Mouse (Mus musculus) brown adipose tissue, adult 24 weeks (tissue): Measurements from ENCODE around the gene Card11. TPM values are rescaled to one million over a fixed set of nuclear protein-coding genes. Genes with fewer than 3 reads are reported as not detected.

Experiments
- H3K27ac ChIP-seq: fragments of 200-500 bp; replicated peaks from 2 replicates; pipeline ENCODE4 v1.5.1; 2012; ENCODE audit warnings: low read depth, mild to moderate bottlenecking, low read length
- H3K4me1 ChIP-seq: fragments of 200-500 bp; 2 replicates; pipeline ENCODE4 v1.6.1; 2012; ENCODE audit warnings: low read length, mixed read lengths; ENCODE audit not compliant: control insufficient read depth, insufficient read depth, insufficient read length
- H3K4me3 ChIP-seq: fragments of 200-500 bp; 2 replicates; pipeline ENCODE4 v1.5.1; 2012; ENCODE audit warnings: low read depth, mild to moderate bottlenecking, low read length, moderate library complexity; ENCODE audit not compliant: insufficient read depth
- polyA plus RNA-seq: library from polyadenylated mRNA; stranded (reverse); fragments of >200 nt; gene quantifications from 2 replicates; pipeline ENCODE4 v1.2.4, GENCODE M21; 2012; ENCODE audit not compliant: missing spikeins, insufficient read depth, insufficient read length

The Card11 gene
- polyA plus RNA-seq, 1 experiment, result not detected

DNA sequence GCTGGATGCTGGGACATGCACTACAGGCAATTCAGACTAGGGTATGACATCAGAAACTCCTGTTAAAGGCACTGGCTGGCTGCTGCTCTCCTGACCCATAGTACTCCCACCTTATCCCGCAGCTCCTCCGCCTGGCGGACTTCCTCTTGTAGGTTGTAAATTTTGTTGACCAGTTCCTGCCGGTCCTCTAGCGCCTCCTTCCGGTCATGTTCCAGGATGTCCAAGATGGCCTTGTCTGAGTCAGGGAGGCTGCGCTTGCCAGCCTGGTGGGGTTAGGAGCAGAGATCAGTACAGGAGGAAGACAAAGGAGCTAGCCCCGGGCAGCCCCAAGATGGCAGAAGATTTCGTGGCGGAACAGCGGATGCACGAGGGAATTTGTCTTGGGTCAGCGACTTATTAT lies 99.5 kb downstream of the Card11 start:
- Histone ChIP-seq H3K4me3 (no peak overlapping the region), H3K4me1 (no peaks in the 10 kb centered on the region), H3K27ac (no peak overlapping the region)

DNA sequence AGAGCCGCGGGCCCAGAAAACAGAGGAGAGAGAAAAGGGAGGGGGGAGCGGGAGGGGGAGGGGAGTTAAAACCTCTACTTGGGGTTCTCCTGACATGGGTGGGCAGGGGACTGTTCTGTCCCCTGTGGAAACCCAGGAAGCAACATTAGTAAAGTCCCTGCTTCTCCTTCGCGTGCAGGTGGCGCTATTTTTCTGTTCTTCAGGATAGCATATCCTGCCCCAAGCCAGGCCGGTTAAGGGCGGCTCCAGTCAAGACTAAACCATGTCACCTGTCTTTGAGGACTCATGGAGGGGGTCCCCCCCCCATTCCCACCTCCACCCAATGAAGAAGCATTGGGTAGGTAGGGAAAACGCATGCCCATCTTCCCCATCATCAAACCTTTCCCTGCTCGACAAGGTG lies 109.3 kb downstream of the Card11 start:
- Histone ChIP-seq H3K4me3 (no peak overlapping the region), H3K4me1 (no peaks in the 10 kb centered on the region), H3K27ac (no peak overlapping the region)

DNA sequence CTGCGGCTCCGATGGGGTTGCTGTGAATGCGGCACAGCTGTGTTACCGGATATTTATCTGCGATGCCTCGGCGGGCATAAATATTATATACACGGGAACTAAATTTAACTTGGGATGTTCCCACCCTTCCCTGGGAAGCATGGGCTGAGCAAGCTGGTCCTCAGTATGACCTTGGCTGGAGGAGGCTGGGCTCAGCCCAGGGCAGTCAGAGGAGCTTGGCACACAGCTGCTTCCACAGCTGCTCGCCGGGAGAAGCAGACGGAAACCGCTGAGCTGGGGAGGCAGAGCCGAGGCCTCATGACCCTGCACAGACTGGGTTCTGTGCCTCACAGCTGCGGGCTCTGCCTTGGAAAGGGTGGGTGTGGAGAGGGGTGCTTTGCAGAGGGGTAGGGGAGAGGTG lies 110.3 kb downstream of the Card11 start:
- H3K4me3 ChIP-seq, result no peak overlapping the region
- H3K4me1 ChIP-seq, result no peaks in the 10 kb centered on the region
- no peak overlapping the region for H3K27ac ChIP-seq

DNA sequence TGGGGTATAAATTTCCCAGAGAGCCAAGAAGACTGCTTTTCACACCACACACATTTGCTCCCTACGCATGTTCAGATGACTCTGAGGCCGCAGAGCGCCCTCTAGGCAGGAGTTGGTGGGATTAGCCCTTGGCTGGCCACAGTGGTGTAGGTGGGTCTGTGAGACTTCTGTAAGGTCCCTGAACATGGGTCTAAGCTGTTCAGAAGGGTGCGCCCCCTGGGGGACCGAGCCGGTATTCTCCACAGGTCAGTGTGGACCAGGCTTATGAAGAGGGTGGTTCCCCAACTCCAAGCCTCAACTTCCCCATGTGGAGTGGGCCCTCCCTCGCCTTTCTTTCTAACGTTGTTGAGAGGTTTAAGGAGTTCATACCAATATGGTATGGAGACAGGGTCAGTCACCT lies 110.8 kb downstream of the Card11 start:
- Histone ChIP-seq H3K27ac (no peak overlapping the region), H3K4me1 (no peaks in the 10 kb centered on the region), H3K4me3 (no peak overlapping the region)

DNA sequence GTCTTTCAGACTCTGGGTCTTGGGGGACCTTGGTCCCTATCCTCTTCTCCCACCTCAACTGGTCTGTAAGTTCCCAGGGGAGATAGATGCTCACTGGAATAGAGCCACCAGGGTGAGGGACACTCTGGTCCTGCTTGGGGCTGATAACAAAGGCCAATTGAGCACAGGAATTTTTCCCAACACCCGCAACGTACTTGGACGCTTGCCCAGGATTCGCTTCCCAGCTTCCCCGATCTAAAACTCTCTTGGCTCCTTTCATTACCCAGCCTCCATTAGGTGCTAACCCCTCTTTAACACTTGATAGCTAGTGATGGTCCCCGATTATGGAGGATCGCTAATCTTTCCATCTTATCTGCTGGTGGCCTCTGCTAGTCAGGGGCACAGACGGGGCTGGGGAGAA lies 112.5 kb downstream of the Card11 start:
- no peaks in the 10 kb centered on the region for H3K4me1 ChIP-seq
- no peak overlapping the region for H3K27ac ChIP-seq

DNA sequence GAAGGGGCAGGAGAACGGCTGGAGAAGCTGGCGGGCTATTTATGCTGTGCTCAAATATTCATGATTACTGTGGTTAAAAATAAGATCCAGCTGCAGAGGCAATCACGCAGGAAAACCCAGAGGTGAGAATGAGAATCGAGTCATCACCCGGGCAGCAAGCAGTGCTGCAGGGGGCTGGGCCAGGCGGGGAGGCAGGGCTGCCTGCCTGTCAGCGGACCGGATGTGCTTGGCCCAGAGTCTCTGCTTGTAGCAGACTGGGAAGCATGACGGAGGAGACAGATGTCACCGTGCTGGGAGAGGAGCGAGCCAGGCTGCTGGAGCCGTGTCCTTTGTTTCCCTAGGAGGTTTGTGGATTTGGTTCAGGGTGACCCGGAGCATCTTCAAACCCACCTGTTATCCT lies 115.4 kb downstream of the Card11 start:
- no peak overlapping the region for H3K27ac ChIP-seq

More for the DNA sequence above, 112.5 kb downstream of the Card11 start:
- no peak overlapping the region for H3K4me3 ChIP-seq

DNA sequence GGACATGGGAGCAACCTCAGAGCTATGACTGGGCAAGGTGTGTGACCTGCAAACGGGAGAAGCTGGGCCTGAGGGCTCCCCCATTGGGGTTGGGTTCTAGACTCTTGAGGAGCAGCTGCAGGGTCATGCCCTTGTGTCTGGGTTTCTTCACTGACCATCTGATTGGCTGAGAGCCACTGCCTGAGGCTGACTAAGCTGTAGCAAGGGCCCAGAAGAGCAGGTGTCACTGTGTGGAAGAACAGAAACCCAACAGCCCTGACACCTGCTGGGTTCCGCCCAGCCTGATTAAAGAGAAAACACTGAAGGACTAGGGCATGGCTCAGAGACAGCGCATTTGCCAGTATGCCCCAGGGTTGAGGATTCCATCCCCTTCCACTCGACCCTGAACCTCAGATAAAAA lies 118.0 kb downstream of the Card11 start:
- Histone ChIP-seq H3K4me3 (no peak overlapping the region), H3K27ac (no peak overlapping the region), H3K4me1 (no peaks in the 10 kb centered on the region)

More for the DNA sequence above, 115.4 kb downstream of the Card11 start:
- no peak overlapping the region for H3K4me3 ChIP-seq
- H3K4me1 ChIP-seq, result no peaks in the 10 kb centered on the region

DNA sequence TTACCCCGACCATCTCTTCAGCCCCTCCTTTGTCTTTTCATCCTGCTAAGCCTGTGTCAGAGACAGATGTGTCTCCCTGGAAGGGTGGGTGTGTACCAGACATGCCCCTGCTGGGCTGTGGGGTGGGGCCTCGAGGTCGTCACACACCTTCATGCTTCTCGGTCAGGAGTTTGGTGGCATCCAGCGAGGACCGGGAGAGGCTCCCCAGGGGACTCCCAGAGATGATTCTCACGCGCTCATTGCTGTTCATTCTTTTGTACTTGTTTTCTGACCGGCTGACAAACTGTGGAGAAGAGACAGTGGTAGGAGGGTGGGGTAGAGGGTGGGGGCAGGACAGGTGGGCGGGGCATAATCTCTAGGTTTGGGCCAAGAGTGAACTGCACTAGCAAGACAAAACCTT lies 120.2 kb downstream of the Card11 start:
- H3K27ac ChIP-seq, result no peak overlapping the region
- no peak overlapping the region for H3K4me3 ChIP-seq
- H3K4me1 ChIP-seq, result no peaks in the 10 kb centered on the region

DNA sequence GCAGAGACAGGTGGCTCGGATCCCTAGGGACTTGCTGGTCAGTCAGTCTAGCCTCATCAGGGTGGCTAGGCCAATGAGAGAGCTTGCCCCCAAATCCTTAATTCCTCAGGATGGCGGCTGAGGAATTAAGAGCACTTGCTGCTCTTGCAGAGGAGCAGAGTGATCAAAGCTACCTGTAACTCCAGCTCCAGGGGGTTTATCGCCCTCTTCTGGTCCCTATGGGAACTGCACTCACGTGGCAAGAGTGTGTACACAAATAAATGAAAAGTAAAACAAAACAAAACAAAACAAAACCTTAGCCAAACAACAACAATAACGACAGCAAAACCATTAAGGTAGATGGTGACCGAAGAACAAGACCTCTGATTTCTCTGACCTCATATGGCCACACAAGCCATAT lies 121.7 kb downstream of the Card11 start:
- Histone ChIP-seq H3K4me1 (no peaks in the 10 kb centered on the region), H3K4me3 (no peak overlapping the region), H3K27ac (no peak overlapping the region)

DNA sequence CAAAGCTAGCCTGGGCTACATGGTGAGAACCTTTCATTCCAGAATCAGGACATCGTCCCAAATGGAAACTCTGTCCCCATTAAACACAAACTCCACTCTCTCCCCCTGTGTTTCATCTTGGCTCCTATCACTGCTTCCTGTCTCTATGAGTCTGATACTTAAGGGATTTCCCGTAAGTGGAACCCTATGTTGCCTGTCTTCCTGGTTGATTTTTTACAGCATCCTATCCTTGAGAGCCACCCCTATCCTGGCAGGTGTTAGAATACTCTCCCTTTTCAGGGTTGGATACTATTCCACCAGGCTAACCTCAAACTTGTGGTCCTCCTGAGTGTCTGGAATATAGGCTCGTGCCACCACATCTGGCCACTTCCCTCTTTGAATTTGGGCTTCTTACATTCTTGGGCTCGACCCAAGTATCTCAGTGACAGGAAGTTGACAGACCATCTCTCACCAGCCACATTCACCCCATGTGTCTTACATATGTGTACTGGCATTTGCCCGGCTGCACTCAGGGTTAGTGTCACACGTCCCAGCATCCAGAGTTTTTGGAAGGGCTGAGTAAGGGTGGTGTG lies 126.6 kb downstream of the Card11 start:
- no peak overlapping the region for H3K27ac ChIP-seq
- H3K4me1 ChIP-seq, result no peaks in the 10 kb centered on the region
- no peak overlapping the region for H3K4me3 ChIP-seq

DNA sequence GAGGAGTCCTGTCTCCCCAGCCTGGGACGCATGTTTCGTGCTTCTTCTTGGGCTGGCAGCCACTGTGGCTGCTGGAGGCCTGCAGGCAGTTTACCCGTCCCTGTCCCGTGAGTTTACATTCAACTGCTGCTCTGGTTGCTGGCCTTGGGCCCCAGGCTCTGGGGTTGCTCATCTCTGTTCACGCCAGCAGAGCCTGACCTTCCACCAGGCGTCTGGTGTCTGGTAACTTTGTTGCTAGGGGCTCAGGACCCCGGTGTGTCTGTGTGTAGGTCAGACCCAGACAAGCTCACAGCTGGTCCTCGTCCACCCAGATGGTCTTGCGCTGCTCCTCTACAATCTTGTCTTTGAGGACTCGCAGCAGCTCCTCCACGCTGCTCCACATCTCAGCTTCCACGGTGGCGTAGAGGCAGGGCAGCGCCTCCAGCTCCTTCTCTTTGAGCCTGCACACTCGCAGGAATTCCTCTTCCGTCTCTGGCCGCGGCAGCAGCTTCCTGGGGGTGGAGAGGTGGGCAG lies 127.3 kb downstream of the Card11 start:
- Histone ChIP-seq H3K4me1 (no peaks in the 10 kb centered on the region), H3K27ac (no peak overlapping the region), H3K4me3 (no peak overlapping the region; the same call in 1 of the 2 replicates)

DNA sequence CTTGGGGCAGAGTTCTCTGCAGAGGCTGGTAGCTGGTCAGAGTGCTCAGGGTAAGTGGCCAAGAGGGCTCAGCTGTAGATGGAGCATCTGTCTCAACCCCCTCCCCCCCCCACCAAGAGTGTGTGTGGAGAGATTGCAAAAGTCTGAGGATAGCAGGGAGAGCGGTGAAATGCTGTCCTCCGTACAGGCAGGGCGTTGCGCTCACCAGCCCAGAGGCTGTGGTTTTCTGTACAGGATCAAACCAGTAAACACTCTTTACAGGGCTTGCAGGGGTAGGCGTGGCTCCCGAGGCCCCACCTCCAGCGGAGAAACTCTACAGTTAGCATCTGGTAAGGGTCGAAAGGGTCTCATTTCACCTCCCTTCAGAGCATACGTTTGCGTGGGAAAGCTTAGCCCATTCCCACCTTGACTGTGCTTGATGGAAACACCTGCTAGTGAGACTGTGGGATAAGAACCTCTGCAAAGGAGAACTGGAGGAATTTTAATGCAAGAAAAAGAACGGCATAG lies 127.8 kb downstream of the Card11 start:
- H3K27ac ChIP-seq, result no peak overlapping the region
- no peak overlapping the region for H3K4me3 ChIP-seq
- H3K4me1 ChIP-seq, result no peaks in the 10 kb centered on the region

DNA sequence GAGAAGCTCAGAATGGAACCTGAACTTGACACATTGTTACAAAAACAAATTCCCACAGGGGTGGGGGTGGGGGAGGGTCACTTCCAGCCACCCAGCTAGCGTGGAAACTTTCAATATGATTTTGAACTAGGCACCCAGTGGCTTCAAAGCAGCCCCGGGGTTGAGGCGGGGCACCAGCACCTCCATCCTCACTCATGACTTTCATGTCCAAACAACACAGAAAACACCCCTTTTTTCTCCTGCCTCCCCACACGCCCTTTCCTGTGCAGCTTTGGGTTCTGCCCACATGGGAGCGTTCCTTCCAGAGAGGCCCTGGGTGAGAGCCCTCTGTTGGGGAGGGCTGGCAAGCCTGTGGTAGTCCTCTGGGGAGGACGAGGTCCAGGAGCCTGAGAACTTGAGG lies 129.1 kb downstream of the Card11 start:
- no peaks in the 10 kb centered on the region for H3K4me1 ChIP-seq
- no peak overlapping the region for H3K27ac ChIP-seq

DNA sequence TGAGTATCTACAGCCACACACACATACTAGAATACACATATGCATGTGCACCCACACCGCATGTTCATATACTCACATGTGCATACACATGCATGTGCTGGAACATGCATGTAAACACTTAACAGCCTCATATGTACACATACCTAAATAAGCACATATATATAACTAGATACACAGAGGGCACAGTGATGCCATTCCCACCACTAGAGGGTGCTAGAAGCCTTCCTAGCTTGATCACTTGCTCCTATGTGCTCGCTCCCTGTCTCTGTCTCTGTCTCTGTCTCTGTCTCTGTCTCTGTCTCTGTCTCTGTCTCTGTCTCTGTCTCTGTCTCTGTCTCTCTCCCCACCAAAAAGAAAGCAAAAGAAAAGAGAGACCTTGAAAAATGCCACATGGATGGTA lies 131.3 kb downstream of the Card11 start:
- Histone ChIP-seq H3K4me3 (no peak overlapping the region), H3K27ac (no peak overlapping the region), H3K4me1 (no peaks in the 10 kb centered on the region)

More for the DNA sequence above, 129.1 kb downstream of the Card11 start:
- H3K4me3 ChIP-seq, result no peak overlapping the region

DNA sequence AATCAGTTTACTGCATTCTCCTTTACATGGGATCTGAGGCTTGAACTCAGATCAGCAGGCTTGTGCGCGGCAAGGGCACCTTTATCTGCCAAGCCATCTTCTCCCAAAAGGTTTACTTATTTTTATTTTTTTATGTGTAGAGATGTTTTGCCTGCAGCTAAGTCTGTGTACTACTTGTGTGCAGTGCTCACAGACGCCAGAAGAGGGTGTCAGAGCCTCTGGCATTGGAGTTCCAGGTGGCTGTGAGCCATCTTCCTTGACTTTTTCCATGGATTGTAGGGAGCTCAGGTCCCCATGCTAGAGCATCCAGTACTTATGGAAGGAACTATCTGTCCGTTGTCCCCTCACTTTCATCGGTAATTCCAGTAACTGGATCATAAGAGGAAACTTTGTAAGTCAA lies 140.7 kb downstream of the Card11 start:
- no peak overlapping the region for H3K4me3 ChIP-seq
- no peaks in the 10 kb centered on the region for H3K4me1 ChIP-seq
- no peak overlapping the region for H3K27ac ChIP-seq

DNA sequence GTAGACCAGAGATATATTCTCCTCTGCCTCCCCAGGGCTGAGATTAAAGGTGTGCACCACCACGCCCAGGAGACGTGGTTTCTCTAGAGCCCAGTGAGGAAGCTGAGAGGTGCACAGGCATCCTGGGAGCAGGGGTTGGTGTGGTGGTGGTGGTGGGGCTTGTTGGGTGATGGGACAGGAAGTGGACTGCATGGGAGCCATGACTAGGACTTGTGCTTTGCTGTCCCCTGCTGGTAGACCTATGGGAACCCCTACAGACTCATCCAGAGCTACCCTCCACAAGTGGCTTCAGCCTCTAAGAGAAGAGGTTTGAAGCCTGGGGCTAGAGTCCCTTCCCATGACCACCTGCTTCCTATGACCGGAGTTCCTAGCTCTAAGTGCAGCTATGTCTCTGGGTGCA lies 142.0 kb downstream of the Card11 start:
- H3K4me3 ChIP-seq, result no peak overlapping the region
- no peaks in the 10 kb centered on the region for H3K4me1 ChIP-seq
- no peak overlapping the region for H3K27ac ChIP-seq
